Mouse (Mus musculus): Measurements from ENCODE around the gene Itgb2. TPM values are rescaled to one million over a fixed set of nuclear protein-coding genes. Genes with fewer than 3 reads are reported as not detected.

Itgb2 gene
- polyA plus RNA-seq, 2 experiments, result 8.7 to 11.1 TPM

DNA sequence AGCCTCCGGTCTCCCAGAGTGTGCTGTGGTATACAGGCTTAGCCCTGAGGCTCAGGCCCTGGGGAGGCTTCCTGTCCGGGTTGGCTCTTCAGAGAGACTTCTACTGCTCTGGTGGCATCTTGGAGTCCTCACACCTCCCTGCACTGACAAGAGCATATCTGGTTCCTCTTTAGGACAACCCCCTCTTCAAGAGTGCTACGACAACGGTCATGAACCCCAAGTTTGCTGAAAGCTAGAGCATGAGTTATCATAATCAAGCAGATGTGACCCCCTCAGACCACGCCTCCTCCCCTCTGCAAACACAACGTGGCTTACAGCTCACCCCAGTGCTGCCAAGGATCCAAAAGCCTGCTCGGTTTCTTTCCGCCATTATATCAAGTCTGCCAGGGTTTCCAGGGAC lies 35.0 kb downstream of the Itgb2 start:
- H3K4me3 ChIP-seq (ENCODE audit: insufficient read depth in 1 of 2, low read depth in 2 of 2, low read length in 2 of 2), result no peak overlapping the region
- H3K9me3 ChIP-seq (ENCODE audit: control insufficient read depth, low read length), result no peaks in the 10 kb centered on the region
- no peaks in the 10 kb centered on the region for H3K27me3 ChIP-seq (ENCODE audit: control insufficient read depth, insufficient read depth, low read length)
- DNase-seq (ENCODE audit: low read depth in 3 of 3, low spot score in 3 of 3) (no peak), ATAC-seq (ENCODE audit: insufficient read depth) (no peak)
- H3K36me3 ChIP-seq (replicated peaks; ENCODE audit: control insufficient read depth, insufficient read depth, low read depth), result no peaks in the 10 kb centered on the region
- H3K9ac ChIP-seq (replicated peaks), result no peak overlapping the region
- TF ChIP-seq EP300 (IDR thresholded peaks at IDR 0.05; ENCODE audit: low read depth) (no peak), CTCF (IDR thresholded peaks at IDR 0.05; ENCODE audit: low read depth) (no peak)
- WGBS (ENCODE audit: insufficient replicate concordance), result 52% methylated on average over 8 of the region's 8 CpGs
- H3K4me1 ChIP-seq (replicated peaks; ENCODE audit: control insufficient read depth in 2 of 2, insufficient read depth in 2 of 2, low read length in 1 of 2), result peaks cover 0 to 13% of the 10 kb centered on the region in 2 experiments; a peak in 3 of 4 replicates
- H3K27ac ChIP-seq, result no peak overlapping the region
- H3K4me2 ChIP-seq (ENCODE audit: low read depth), result no peak overlapping the region

DNA sequence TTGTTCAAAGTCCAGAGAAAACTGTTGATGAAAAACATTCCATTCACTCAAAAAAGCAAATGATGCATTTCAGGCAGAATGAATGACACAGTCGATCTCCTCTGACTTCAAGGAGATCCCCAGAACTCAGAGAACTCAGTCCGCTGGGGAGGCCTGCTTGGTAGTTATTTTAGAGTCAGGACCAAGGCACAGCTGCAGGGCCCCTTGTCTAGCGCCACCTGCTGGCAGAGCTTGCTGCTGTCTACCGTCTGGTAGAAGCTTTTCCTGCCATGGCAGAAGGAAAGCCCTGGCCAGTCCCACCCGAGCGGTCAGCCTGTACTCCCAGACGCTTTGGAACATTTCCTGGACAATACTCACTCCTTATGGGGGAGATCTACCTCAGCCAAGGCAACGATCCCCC lies 36.6 kb downstream of the Itgb2 start:
- Histone ChIP-seq H3K27me3 (ENCODE audit: control insufficient read depth, insufficient read depth, low read length) (no peaks in the 10 kb centered on the region), H3K9ac (replicated peaks) (no peak overlapping the region), H3K36me3 (replicated peaks; ENCODE audit: control insufficient read depth, insufficient read depth, low read depth) (no peaks in the 10 kb centered on the region), H3K4me1 (replicated peaks; ENCODE audit: control insufficient read depth in 2 of 2, insufficient read depth in 2 of 2, low read length in 1 of 2) (peaks cover 0 to 2% of the 10 kb centered on the region in 2 experiments; a peak in 2 of 4 replicates), H3K4me2 (ENCODE audit: low read depth) (no peak overlapping the region), H3K4me3 (ENCODE audit: insufficient read depth in 1 of 2, low read depth in 2 of 2, low read length in 2 of 2) (no peak overlapping the region), H3K9me3 (ENCODE audit: control insufficient read depth, low read length) (no peaks in the 10 kb centered on the region), H3K27ac (no peak overlapping the region)
- ATAC-seq (ENCODE audit: insufficient read depth) (peak; percentile 38; the same call in 1 of the 2 replicates), DNase-seq (ENCODE audit: low read depth in 3 of 3, low spot score in 3 of 3) (peak in 1 of 3 experiments; percentile 46)
- 14% methylated on average over 8 of the region's 8 CpGs for WGBS (ENCODE audit: insufficient replicate concordance)
- TF ChIP-seq EP300 (IDR thresholded peaks at IDR 0.05; ENCODE audit: low read depth), result no peak
- TF ChIP-seq CTCF (IDR thresholded peaks at IDR 0.05; ENCODE audit: low read depth), result peak; percentile 97

DNA sequence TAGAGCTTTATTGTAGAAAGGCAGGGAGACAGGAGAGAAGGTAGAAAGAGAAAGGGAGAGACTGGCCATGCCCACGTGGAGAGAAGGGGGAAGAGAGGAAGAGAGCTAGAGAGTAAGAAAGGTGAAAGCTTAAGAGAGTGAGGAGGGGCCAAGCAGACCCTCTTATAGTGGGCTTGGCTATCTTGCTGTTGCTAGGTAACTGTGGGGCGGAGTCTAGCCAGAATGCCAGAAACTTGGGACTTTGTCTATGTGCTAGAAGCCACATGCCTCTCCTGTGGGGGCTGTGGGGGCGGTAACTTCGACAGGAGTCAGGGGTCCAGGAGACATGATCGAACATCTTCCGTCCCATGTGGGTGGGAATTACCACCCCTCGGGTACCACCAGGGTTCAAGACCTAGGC lies 39.4 kb downstream of the Itgb2 start:
- no peaks in the 10 kb centered on the region for H3K9me3 ChIP-seq (ENCODE audit: control insufficient read depth, low read length)
- no peak overlapping the region for H3K9ac ChIP-seq (replicated peaks)
- no peak for TF ChIP-seq EP300 (IDR thresholded peaks at IDR 0.05; ENCODE audit: low read depth)
- TF ChIP-seq CTCF (IDR thresholded peaks at IDR 0.05; ENCODE audit: low read depth), result no peak
- DNase-seq (ENCODE audit: low read depth in 3 of 3, low spot score in 3 of 3), result no peak
- no peaks in the 10 kb centered on the region for H3K36me3 ChIP-seq (replicated peaks; ENCODE audit: control insufficient read depth, insufficient read depth, low read depth)
- no peak overlapping the region for H3K4me3 ChIP-seq (ENCODE audit: insufficient read depth in 1 of 2, low read depth in 2 of 2, low read length in 2 of 2)
- no peak for ATAC-seq (ENCODE audit: insufficient read depth)
- WGBS (ENCODE audit: insufficient replicate concordance), result 49% methylated on average over 7 of the region's 7 CpGs
- no peak overlapping the region for H3K4me2 ChIP-seq (ENCODE audit: low read depth)
- no peaks in the 10 kb centered on the region; a peak in 3 of 4 replicates for H3K4me1 ChIP-seq (replicated peaks; ENCODE audit: control insufficient read depth in 2 of 2, insufficient read depth in 2 of 2, low read length in 1 of 2)
- no peaks in the 10 kb centered on the region for H3K27me3 ChIP-seq (ENCODE audit: control insufficient read depth, insufficient read depth, low read length)
- H3K27ac ChIP-seq, result no peak overlapping the region

DNA sequence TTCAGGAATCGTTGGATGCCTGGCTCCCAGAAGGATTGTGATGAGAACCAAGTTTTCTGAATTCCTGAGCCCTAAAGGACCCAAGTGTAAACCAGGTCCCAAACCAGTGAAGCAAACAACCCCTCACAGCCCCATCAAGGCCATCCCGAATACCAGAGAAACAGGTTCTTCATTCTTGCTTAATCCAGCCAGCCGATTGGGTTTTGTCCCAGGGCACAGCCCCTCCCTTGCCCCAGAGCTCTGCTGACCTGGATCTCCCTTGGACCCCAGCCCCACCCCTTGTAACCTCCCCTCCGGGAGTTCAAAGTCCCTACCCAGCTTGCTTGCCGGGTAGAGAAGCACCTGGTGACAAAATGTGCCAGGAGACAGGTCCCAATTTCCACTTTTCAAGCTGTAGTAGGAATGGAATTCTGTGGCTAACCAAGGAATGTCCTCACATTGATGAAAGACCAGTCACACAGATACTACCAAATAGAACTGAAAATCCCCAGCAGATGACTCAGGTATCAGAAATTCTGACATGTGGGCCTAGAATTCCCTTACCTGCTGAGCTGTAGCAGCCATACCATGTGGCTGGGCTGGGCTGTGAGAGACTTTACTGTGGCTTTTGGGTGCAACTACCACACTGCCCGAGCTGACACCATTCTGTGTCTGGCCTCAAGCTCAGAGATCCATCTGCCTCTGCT lies 40.1 kb downstream of the Itgb2 start:
- TF ChIP-seq EP300 (IDR thresholded peaks at IDR 0.05; ENCODE audit: low read depth) (no peak), CTCF (IDR thresholded peaks at IDR 0.05; ENCODE audit: low read depth) (no peak)
- H3K9me3 ChIP-seq (ENCODE audit: control insufficient read depth, low read length), result no peaks in the 10 kb centered on the region
- peak; percentile 47; the same call in 1 of the 2 replicates for ATAC-seq (ENCODE audit: insufficient read depth)
- no peaks in the 10 kb centered on the region; a peak in 3 of 4 replicates for H3K4me1 ChIP-seq (replicated peaks; ENCODE audit: control insufficient read depth in 2 of 2, insufficient read depth in 2 of 2, low read length in 1 of 2)
- no peaks in the 10 kb centered on the region for H3K27me3 ChIP-seq (ENCODE audit: control insufficient read depth, insufficient read depth, low read length)
- no peak overlapping the region for H3K27ac ChIP-seq
- DNase-seq (ENCODE audit: low read depth in 3 of 3, low spot score in 3 of 3), result no peak
- 41% methylated on average over 6 of the region's 6 CpGs for WGBS (ENCODE audit: insufficient replicate concordance)
- no peak overlapping the region for H3K4me3 ChIP-seq (ENCODE audit: insufficient read depth in 1 of 2, low read depth in 2 of 2, low read length in 2 of 2)
- H3K9ac ChIP-seq (replicated peaks), result no peak overlapping the region
- H3K36me3 ChIP-seq (replicated peaks; ENCODE audit: control insufficient read depth, insufficient read depth, low read depth), result no peaks in the 10 kb centered on the region
- H3K4me2 ChIP-seq (ENCODE audit: low read depth), result no peak overlapping the region

DNA sequence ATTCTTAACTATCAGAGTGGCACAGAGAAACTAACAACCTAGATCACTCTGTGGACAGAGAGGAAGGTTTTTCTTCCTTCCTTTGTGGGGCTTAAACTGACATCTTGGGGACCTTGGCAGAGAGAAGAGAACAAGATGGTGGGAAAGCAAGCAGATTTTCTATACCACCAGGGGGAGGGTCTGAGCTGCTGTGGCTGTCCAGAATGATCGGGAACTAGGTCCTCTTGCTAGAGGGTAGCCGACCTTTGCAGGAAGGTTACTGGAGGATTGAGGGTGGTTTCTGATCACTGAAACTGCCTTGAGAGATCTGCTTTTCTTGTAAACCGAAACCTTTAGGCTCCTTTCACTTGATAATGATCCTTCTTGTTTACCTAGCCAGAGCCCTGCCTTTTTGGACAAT lies 42.2 kb downstream of the Itgb2 start:
- H3K9me3 ChIP-seq (ENCODE audit: control insufficient read depth, low read length), result no peaks in the 10 kb centered on the region
- no peak overlapping the region for H3K9ac ChIP-seq (replicated peaks)
- no peak overlapping the region for H3K27ac ChIP-seq
- H3K4me2 ChIP-seq (ENCODE audit: low read depth), result no peak overlapping the region
- no peak for DNase-seq (ENCODE audit: low read depth in 3 of 3, low spot score in 3 of 3)
- WGBS (ENCODE audit: insufficient replicate concordance), result 11% methylated on average over 3 of the region's 3 CpGs
- H3K27me3 ChIP-seq (ENCODE audit: control insufficient read depth, insufficient read depth, low read length), result no peaks in the 10 kb centered on the region
- ATAC-seq (ENCODE audit: insufficient read depth), result no peak
- H3K36me3 ChIP-seq (replicated peaks; ENCODE audit: control insufficient read depth, insufficient read depth, low read depth), result no peaks in the 10 kb centered on the region
- no peak overlapping the region for H3K4me3 ChIP-seq (ENCODE audit: insufficient read depth in 1 of 2, low read depth in 2 of 2, low read length in 2 of 2)
- no peaks in the 10 kb centered on the region; a peak in 3 of 4 replicates for H3K4me1 ChIP-seq (replicated peaks; ENCODE audit: control insufficient read depth in 2 of 2, insufficient read depth in 2 of 2, low read length in 1 of 2)
- no peak for TF ChIP-seq EP300 (IDR thresholded peaks at IDR 0.05; ENCODE audit: low read depth)
- TF ChIP-seq CTCF (IDR thresholded peaks at IDR 0.05; ENCODE audit: low read depth), result peak; percentile 62
